Mouse (Mus musculus) left cerebral cortex, adult 11 months (tissue): ENCODE data around the gene 2610528A11Rik.

Source experiments
- DNase-seq: peaks from one replicate; pipeline ENCODE4 v3.0.0; 2022; ENCODE audit warnings: low spot score

The 2610528A11Rik gene

GRCm38 (mm10) chr14:37094436-37094835 lies 19.4 kb downstream of the 2610528A11Rik start:
- no peak for DNase-seq

GRCm38 (mm10) chr14:37083755-37084154 lies 30.1 kb downstream of the 2610528A11Rik start:
- DNase-seq, result no peak

GRCm38 (mm10) chr14:37080724-37081123 lies 33.1 kb downstream of the 2610528A11Rik start:
- DNase-seq, result no peak

- DNase-seq, result no peak
These were observed 45.3 kb downstream of the 2610528A11Rik start for GRCm38 (mm10) chr14:37068516-37068915.

- no peak for DNase-seq
These were observed 46.2 kb downstream of the 2610528A11Rik start, which contains the start of gene Lrit2 for GRCm38 (mm10) chr14:37067629-37068028. Gene Lrit2, plus strand, starts transcription at chr14:37067929.

GRCm38 (mm10) chr14:37066636-37067035 lies 47.2 kb downstream of the 2610528A11Rik start:
- peak; percentile 29 for DNase-seq

- no peak for DNase-seq
These were observed 49.0 kb downstream of the 2610528A11Rik start for GRCm38 (mm10) chr14:37064849-37065248.
